Mouse (Mus musculus) inflammation-experienced regulatory T-cells (primary cell): Measurements from ENCODE around the gene Tlr11. TPM values are rescaled to one million over a fixed set of nuclear protein-coding genes. Genes with fewer than 3 reads are reported as not detected.

Experiments used
- polyA plus RNA-seq, 2 experiments: library from polyadenylated mRNA; unstranded; fragments of 100-300 nt; shearing (Covaris generic); gene quantifications; one replicate each; pipeline ENCODE4 v1.2.1; 2017

Gene Tlr11
- polyA plus RNA-seq = not detected

GRCm38 (mm10) chr14:50357593-50357992 lies at the start of gene Tlr11:
Tlr11 (plus strand) TSS chr14:50357914.

GRCm38 (mm10) chr14:50326661-50327060 lies 31.1 kb upstream of the Tlr11 start, which contains the start of gene Olfr734:
Olfr734 (minus strand) TSS chr14:50326761.

GRCm38 (mm10) chr14:50348796-50349195 lies 8.9 kb upstream of the Tlr11 start, which contains the start of gene Olfr735:
Olfr735 (minus strand) TSS chr14:50348872.

GRCm38 (mm10) chr14:50380863-50381262 lies 23.1 kb downstream of the Tlr11 start, which contains the start of gene Olfr736:
Olfr736 (plus strand) TSS chr14:50381163.

GRCm38 (mm10) chr14:50407268-50407667 lies 49.6 kb downstream of the Tlr11 start, which contains the start of gene Olfr738:
Olfr738 (plus strand) TSS chr14:50407568.

Other genes with a start within 250 kb of the Tlr11 start
- gene Olfr727, start 234.7 kb upstream of the Tlr11 start, polyA plus RNA-seq = under 1 TPM in 1 of 2 experiments, not detected in 1; 0.89 TPM
- under 1 TPM in 1 of 2 experiments, not detected in 1; 0.42 TPM for gene Olfr728, start 215.2 kb upstream of the Tlr11 start, polyA plus RNA-seq
- gene Olfr729, start 205.0 kb upstream of the Tlr11 start, polyA plus RNA-seq = under 1 TPM; 0.08 to 0.43 TPM
- not detected for gene Olfr730, start 169.7 kb upstream of the Tlr11 start, polyA plus RNA-seq
- under 1 TPM; 0.10 to 0.11 TPM for gene Olfr731, start 116.0 kb upstream of the Tlr11 start, polyA plus RNA-seq
- gene Olfr732, start 73.7 kb upstream of the Tlr11 start, polyA plus RNA-seq = under 1 TPM; 0.17 to 0.23 TPM
- gene Olfr733, start 56.4 kb upstream of the Tlr11 start, polyA plus RNA-seq = under 1 TPM in 1 of 2 experiments, not detected in 1; 0.22 TPM
- gene Olfr734, start 31.2 kb upstream of the Tlr11 start, polyA plus RNA-seq = under 1 TPM in 1 of 2 experiments, not detected in 1; 0.04 TPM
- not detected for gene Olfr735, start 9.0 kb upstream of the Tlr11 start, polyA plus RNA-seq
- gene Olfr736, start 23.2 kb downstream of the Tlr11 start, polyA plus RNA-seq = under 1 TPM in 1 of 2 experiments, not detected in 1; 0.12 TPM
- not detected for gene Olfr738, start 49.7 kb downstream of the Tlr11 start, polyA plus RNA-seq
- gene Olfr739, start 60.7 kb downstream of the Tlr11 start, polyA plus RNA-seq = not detected
- gene Olfr740, start 87.6 kb downstream of the Tlr11 start, polyA plus RNA-seq = not detected
- not detected for gene Olfr741, start 114.8 kb downstream of the Tlr11 start, polyA plus RNA-seq
- gene Olfr742, start 145.7 kb downstream of the Tlr11 start, polyA plus RNA-seq = not detected
- under 1 TPM in 1 of 2 experiments, not detected in 1; 0.27 TPM for gene Olfr743, start 163.9 kb downstream of the Tlr11 start, polyA plus RNA-seq